Mouse (Mus musculus) stomach, adult 2 months (tissue): ENCODE results near the gene Rab9b. TPM values are rescaled to one million over a fixed set of nuclear protein-coding genes. Genes with fewer than 3 reads are reported as not detected.

ENCODE experiments used
- polyA plus RNA-seq: library from polyadenylated mRNA; depleted of rRNA; stranded (reverse); fragments of >200 nt; gene quantifications from 2 replicates; pipeline ENCODE4 v1.2.3, GENCODE M21; 2012; rRNA removed

Gene Rab9b
- not detected in 2 replicates for polyA plus RNA-seq

GRCm38 (mm10) chrX:136868061-136869040 lies at the start of gene Rab9b:
Rab9b (minus strand) TSS chrX:136868755.

GRCm38 (mm10) chrX:136822371-136822770 lies 46.2 kb downstream of the Rab9b start, which contains the start of gene Plp1:
Plp1 (plus strand) TSS chrX:136822671.

Other genes with a start within 250 kb of the Rab9b start
- 0.16 and 0.38 TPM in 2 replicates for gene Tceal1, start 160.8 kb downstream of the Rab9b start, polyA plus RNA-seq
- 4.5 and 7.0 TPM in 2 replicates for gene Morf4l2, start 125.1 kb downstream of the Rab9b start, polyA plus RNA-seq
- gene Glra4, start 88.6 kb downstream of the Rab9b start, polyA plus RNA-seq: not detected in 2 replicates
- 2.2 and 2.8 TPM in 2 replicates for gene Plp1, start 46.1 kb downstream of the Rab9b start, polyA plus RNA-seq
- gene H2bfm, start 58.6 kb upstream of the Rab9b start, polyA plus RNA-seq: not detected in 2 replicates
- gene Tmsb15b2, start 106.7 kb upstream of the Rab9b start, polyA plus RNA-seq: not detected in 2 replicates
- 0.15 TPM in 1 of 2 replicates, not detected in the other for gene Tmsb15l, start 108.1 kb upstream of the Rab9b start, polyA plus RNA-seq
- not detected in 2 replicates for gene Tmsb15b1, start 108.1 kb upstream of the Rab9b start, polyA plus RNA-seq
- 0.16 and 0.40 TPM in 2 replicates for gene Zcchc18, start 124.4 kb upstream of the Rab9b start, polyA plus RNA-seq
- gene Slc25a53, start 169.5 kb upstream of the Rab9b start, polyA plus RNA-seq: 0.42 and 0.43 TPM in 2 replicates
- 0.14 and 0.23 TPM in 2 replicates for gene Fam199x, start 180.8 kb upstream of the Rab9b start, polyA plus RNA-seq